Mouse (Mus musculus) myocyte (in vitro differentiated cells): ENCODE data around the gene Mest. TPM values are rescaled to one million over a fixed set of nuclear protein-coding genes. Genes with fewer than 3 reads are reported as not detected.

Experiments used
- H3K27me3 ChIP-seq: one replicate; pipeline ENCODE4 v1.6.1; 2011; ENCODE audit not compliant: control insufficient read depth, insufficient read depth, insufficient read length
- H3K36me3 ChIP-seq: one replicate; pipeline ENCODE4 v1.6.1; 2011; ENCODE audit not compliant: control insufficient read depth, insufficient read depth
- H3K4me2 ChIP-seq: one replicate; pipeline ENCODE4 v1.6.1; 2011; ENCODE audit warnings: low read depth, control low read depth
- H3K4me3 ChIP-seq: one replicate; pipeline ENCODE4 v1.5.1; 2011; ENCODE audit warnings: mild to moderate bottlenecking, control low read depth, moderate library complexity
- H3K79me2 ChIP-seq: one replicate; pipeline ENCODE4 v1.6.1; 2011; ENCODE audit not compliant: control insufficient read depth, insufficient read depth
- H3ac ChIP-seq: one replicate; pipeline ENCODE4 v1.6.1; 2011; ENCODE audit not compliant: control insufficient read depth, insufficient read length
- CEBPB ChIP-seq: IDR thresholded peaks from 2 replicates; pipeline ENCODE4 v1.6.1; 2011; ENCODE audit warnings: mild to moderate bottlenecking, moderate library complexity; ENCODE audit not compliant: poor library complexity, insufficient read depth, severe bottlenecking
- E2F4 ChIP-seq: IDR thresholded peaks from one replicate; pipeline ENCODE4 v1.6.1; 2011; ENCODE audit warnings: mild to moderate bottlenecking, control low read depth, moderate library complexity; ENCODE audit not compliant: insufficient read depth
- MAX ChIP-seq: IDR thresholded peaks from one replicate; pipeline ENCODE4 v1.6.1; 2011; ENCODE audit warnings: low read depth, mild to moderate bottlenecking, control low read depth
- MYOD1 ChIP-seq, 3 experiments: IDR thresholded peaks; one replicate each; pipeline ENCODE4 v1.6.1; 2011; ENCODE audit warnings: control low read depth in 2 of 3, low read depth in 2 of 3, mild to moderate bottlenecking in 2 of 3, moderate library complexity in 1 of 3; ENCODE audit not compliant: insufficient read length in 2 of 3, control insufficient read depth in 1 of 3
- MYOG ChIP-seq, 3 experiments: IDR thresholded peaks; one replicate each; pipeline ENCODE4 v1.6.1; 2011; ENCODE audit warnings: control low read depth in 2 of 3, low read depth in 2 of 3, mild to moderate bottlenecking in 2 of 3; ENCODE audit not compliant: insufficient read length in 2 of 3, control insufficient read depth in 1 of 3, insufficient read depth in 1 of 3
- POLR2A ChIP-seq: IDR thresholded peaks from one replicate; pipeline ENCODE4 v1.6.1; 2011; ENCODE audit warnings: low read depth, mild to moderate bottlenecking, control low read depth, moderate library complexity; ENCODE audit not compliant: insufficient read length
- POLR2AphosphoS2 ChIP-seq: IDR thresholded peaks from one replicate; pipeline ENCODE4 v1.6.1; 2011; ENCODE audit warnings: low read depth, control low read depth; ENCODE audit not compliant: insufficient read length
- REST ChIP-seq: IDR thresholded peaks from one replicate; pipeline ENCODE4 v1.6.1; 2011; ENCODE audit warnings: mild to moderate bottlenecking, control low read depth, moderate library complexity; ENCODE audit not compliant: insufficient read depth, insufficient read length
- SRF ChIP-seq: IDR thresholded peaks from one replicate; pipeline ENCODE4 v1.6.1; 2011; ENCODE audit warnings: low read depth; ENCODE audit not compliant: control insufficient read depth, insufficient read length
- TCF12 ChIP-seq: IDR thresholded peaks from one replicate; pipeline ENCODE4 v1.6.1; 2011; ENCODE audit warnings: mild to moderate bottlenecking, control low read depth; ENCODE audit not compliant: poor library complexity, insufficient read depth, severe bottlenecking
- TCF3 ChIP-seq: IDR thresholded peaks from one replicate; pipeline ENCODE4 v1.6.1; 2011; ENCODE audit warnings: low read depth, control low read depth; ENCODE audit not compliant: insufficient read length
- USF1 ChIP-seq: IDR thresholded peaks from one replicate; pipeline ENCODE4 v1.6.1; 2011; ENCODE audit warnings: low read depth, mild to moderate bottlenecking, control low read depth, moderate library complexity
- polyA plus RNA-seq: library from polyadenylated mRNA; unstranded; fragments of >200 nt; fragmentation: generic; extraction: Trizol; gene quantifications from one replicate; pipeline ENCODE4 v1.2.1, GENCODE M21; 2012; ENCODE audit warnings: missing spikeins

Mest gene
- polyA plus RNA-seq: 6.3 TPM

- Histone ChIP-seq H3K27me3 (no peaks in the 10 kb centered on the region), H3K4me2 (no peak within 1 kb of the TSS), H3K36me3 (no peaks in the 10 kb centered on the region), H3K79me2 (no peaks in the 10 kb centered on the region), H3K4me3 (no peak within 1 kb of the TSS), H3ac (no peak within 1 kb of the TSS)
- TF ChIP-seq USF1 (no peak), REST (no peak), TCF3 (no peak), MAX (no peak), MYOD1 (IDR thresholded peaks at IDR 0.05; ENCODE audit: control insufficient read depth in 1 of 3, insufficient read length in 2 of 3, low read depth in 2 of 3) (no peak), POLR2AphosphoS2 (no peak), TCF12 (no peak)
Observed at GRCm38 (mm10) chr6:30723331-30723730, at the start of gene Mest. TSS of gene Mest (plus strand) at chr6:30723547.

GRCm38 (mm10) chr6:30673764-30674561 is 49.4 kb upstream of the Mest start:
- Histone ChIP-seq H3ac (no peak overlapping the region), H3K4me2 (no peak overlapping the region), H3K79me2 (no peaks in the 10 kb centered on the region), H3K27me3 (no peaks in the 10 kb centered on the region), H3K4me3 (no peak overlapping the region), H3K36me3 (no peaks in the 10 kb centered on the region)
- TF ChIP-seq REST (no peak), E2F4 (no peak)

GRCm38 (mm10) chr6:30674714-30675280 is 48.5 kb upstream of the Mest start:
- Histone ChIP-seq H3K79me2 (no peaks in the 10 kb centered on the region), H3K27me3 (no peaks in the 10 kb centered on the region), H3ac (no peak overlapping the region), H3K4me3 (no peak overlapping the region), H3K4me2 (no peak overlapping the region), H3K36me3 (no peaks in the 10 kb centered on the region)
- TF ChIP-seq TCF12 (no peak), USF1 (no peak), MYOG (IDR thresholded peaks at IDR 0.05; ENCODE audit: control insufficient read depth in 1 of 3, insufficient read depth in 1 of 3, insufficient read length in 2 of 3, low read depth in 2 of 3) (no peak), REST (no peak), E2F4 (no peak)

GRCm38 (mm10) chr6:30675281-30675771 is 48.0 kb upstream of the Mest start:
- H3K27me3 ChIP-seq: no peaks in the 10 kb centered on the region
- H3K79me2 ChIP-seq: no peaks in the 10 kb centered on the region
- H3K4me2 ChIP-seq: no peak overlapping the region
- TF ChIP-seq TCF3 (no peak), MAX (no peak), SRF (no peak), REST (no peak), MYOG (IDR thresholded peaks at IDR 0.05; ENCODE audit: control insufficient read depth in 1 of 3, insufficient read depth in 1 of 3, insufficient read length in 2 of 3, low read depth in 2 of 3) (no peak), POLR2AphosphoS2 (no peak), POLR2A (no peak), USF1 (no peak), E2F4 (no peak), TCF12 (no peak), CEBPB (no peak), MYOD1 (IDR thresholded peaks at IDR 0.05; ENCODE audit: control insufficient read depth in 1 of 3, insufficient read length in 2 of 3, low read depth in 2 of 3) (no peak)
- H3K36me3 ChIP-seq: no peaks in the 10 kb centered on the region
- H3K4me3 ChIP-seq: no peak overlapping the region
- no peak overlapping the region for H3ac ChIP-seq

- Histone ChIP-seq H3K27me3 (no peaks in the 10 kb centered on the region), H3K4me3 (no peak overlapping the region), H3K36me3 (no peaks in the 10 kb centered on the region), H3K4me2 (no peak overlapping the region), H3ac (no peak overlapping the region), H3K79me2 (no peaks in the 10 kb centered on the region)
- no peak for TF ChIP-seq POLR2A
- no peak for TF ChIP-seq MAX
- TF ChIP-seq SRF: no peak
- no peak for TF ChIP-seq CEBPB
- TF ChIP-seq MYOD1 (IDR thresholded peaks at IDR 0.05; ENCODE audit: control insufficient read depth in 1 of 3, insufficient read length in 2 of 3, low read depth in 2 of 3): no peak
- no peak for TF ChIP-seq TCF12
- no peak for TF ChIP-seq USF1
- no peak for TF ChIP-seq E2F4
- no peak for TF ChIP-seq MYOG (IDR thresholded peaks at IDR 0.05; ENCODE audit: control insufficient read depth in 1 of 3, insufficient read depth in 1 of 3, insufficient read length in 2 of 3, low read depth in 2 of 3)
- no peak for TF ChIP-seq TCF3
Observed at GRCm38 (mm10) chr6:30676506-30676905, 46.8 kb upstream of the Mest start.
